Mouse (Mus musculus): ENCODE results near the gene Ccm2. TPM values are rescaled to one million over a fixed set of nuclear protein-coding genes. Genes with fewer than 3 reads are reported as not detected.

The Ccm2 gene
- polyA plus RNA-seq, 1 experiment: 60.8 TPM

DNA sequence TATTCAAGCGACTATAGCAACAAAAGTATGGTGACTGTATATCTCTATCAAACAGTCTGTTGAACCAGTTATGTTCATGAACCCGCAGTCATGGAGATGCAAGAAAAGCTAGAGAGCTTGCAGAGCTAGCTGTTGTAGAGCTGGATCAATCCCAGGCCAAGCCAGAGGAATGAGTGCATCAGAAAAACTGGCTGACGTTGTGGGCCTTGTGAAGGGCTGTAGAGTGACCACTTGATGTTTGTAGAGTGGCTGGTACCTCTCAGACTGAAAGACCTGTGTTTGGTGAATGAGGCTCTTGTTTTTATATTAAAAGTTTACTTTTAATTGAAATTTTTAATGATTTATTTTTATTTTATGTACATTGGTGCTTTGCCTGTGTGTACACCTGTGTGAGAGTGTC, 3.5 kb downstream of the Ccm2 start:
- H3K27me3 ChIP-seq (replicated peaks; ENCODE audit: control insufficient read depth, insufficient read depth, low read length): no peaks in the 10 kb centered on the region
- peaks cover 6% of the 10 kb centered on the region; the same call in 1 of the 2 replicates for H3K4me1 ChIP-seq (ENCODE audit: control insufficient read depth, insufficient read depth, low read length)
- DNase-seq: no peak
- TF ChIP-seq POLR2A (IDR thresholded peaks at IDR 0.05; ENCODE audit: low read depth, low read length) (no peak), CTCF (conservative IDR thresholded peaks at IDR 0.05; ENCODE audit: insufficient read depth, insufficient read length, low read depth, low read length) (no peak)
- H3K36me3 ChIP-seq (ENCODE audit: control insufficient read depth, insufficient read depth, low read length): no peaks in the 10 kb centered on the region
- 88% methylated on average over 3 of the region's 3 CpGs for WGBS
- H3K4me3 ChIP-seq (ENCODE audit: insufficient read depth, low read depth, low read length): no peak overlapping the region
- no peak overlapping the region for H3K27ac ChIP-seq (ENCODE audit: insufficient read depth, low read depth, low read length)

DNA sequence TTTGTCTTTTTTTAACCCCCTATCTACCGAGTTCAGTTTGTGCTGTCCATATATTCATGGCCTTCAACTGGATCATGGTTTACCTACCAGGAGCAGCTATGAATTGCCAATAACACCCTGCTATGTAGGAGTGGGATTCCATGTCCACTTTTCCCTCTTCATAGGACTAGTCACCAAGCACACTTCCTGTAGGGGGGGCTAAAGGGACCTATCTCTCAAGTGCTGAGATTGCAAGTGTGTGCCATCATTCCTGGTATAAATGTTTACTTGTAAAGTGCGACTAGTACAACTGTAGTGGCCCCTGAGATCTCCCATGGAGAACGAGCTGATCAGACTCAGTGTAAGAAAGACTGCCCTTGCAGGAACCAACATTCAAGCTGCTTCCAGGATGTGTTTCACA, 11.5 kb downstream of the Ccm2 start:
- Histone ChIP-seq H3K4me3 (ENCODE audit: insufficient read depth, low read depth, low read length) (no peak overlapping the region), H3K36me3 (ENCODE audit: control insufficient read depth, insufficient read depth, low read length) (no peaks in the 10 kb centered on the region), H3K27ac (ENCODE audit: insufficient read depth, low read depth, low read length) (no peak overlapping the region), H3K27me3 (replicated peaks; ENCODE audit: control insufficient read depth, insufficient read depth, low read length) (no peaks in the 10 kb centered on the region), H3K4me1 (ENCODE audit: control insufficient read depth, insufficient read depth, low read length) (0 out of 2 replicates have a peak, but pooled peaks cover 2% of the 10 kb centered on the region)
- DNase-seq: no peak
- TF ChIP-seq POLR2A (IDR thresholded peaks at IDR 0.05; ENCODE audit: low read depth, low read length) (no peak), CTCF (conservative IDR thresholded peaks at IDR 0.05; ENCODE audit: insufficient read depth, insufficient read length, low read depth, low read length) (no peak)
- 87% methylated on average over 3 of the region's 3 CpGs for whole genome bisulfite sequencing

- Histone ChIP-seq H3K27ac (ENCODE audit: insufficient read depth, low read depth, low read length) (no peak overlapping the region), H3K4me3 (ENCODE audit: insufficient read depth, low read depth, low read length) (no peak overlapping the region), H3K36me3 (ENCODE audit: control insufficient read depth, insufficient read depth, low read length) (no peaks in the 10 kb centered on the region), H3K27me3 (replicated peaks; ENCODE audit: control insufficient read depth, insufficient read depth, low read length) (no peaks in the 10 kb centered on the region), H3K4me1 (ENCODE audit: control insufficient read depth, insufficient read depth, low read length) (0 out of 2 replicates have a peak, but pooled peaks cover 2% of the 10 kb centered on the region)
- DNase-seq: no peak
- TF ChIP-seq CTCF (conservative IDR thresholded peaks at IDR 0.05; ENCODE audit: insufficient read depth, insufficient read length, low read depth, low read length): no peak
- no peak for TF ChIP-seq POLR2A (IDR thresholded peaks at IDR 0.05; ENCODE audit: low read depth, low read length)
- WGBS: 84% methylated on average over 2 of the region's 2 CpGs
Observed at GRCm38 (mm10) chr11:6559996-6560395, 13.3 kb downstream of the Ccm2 start.

DNA sequence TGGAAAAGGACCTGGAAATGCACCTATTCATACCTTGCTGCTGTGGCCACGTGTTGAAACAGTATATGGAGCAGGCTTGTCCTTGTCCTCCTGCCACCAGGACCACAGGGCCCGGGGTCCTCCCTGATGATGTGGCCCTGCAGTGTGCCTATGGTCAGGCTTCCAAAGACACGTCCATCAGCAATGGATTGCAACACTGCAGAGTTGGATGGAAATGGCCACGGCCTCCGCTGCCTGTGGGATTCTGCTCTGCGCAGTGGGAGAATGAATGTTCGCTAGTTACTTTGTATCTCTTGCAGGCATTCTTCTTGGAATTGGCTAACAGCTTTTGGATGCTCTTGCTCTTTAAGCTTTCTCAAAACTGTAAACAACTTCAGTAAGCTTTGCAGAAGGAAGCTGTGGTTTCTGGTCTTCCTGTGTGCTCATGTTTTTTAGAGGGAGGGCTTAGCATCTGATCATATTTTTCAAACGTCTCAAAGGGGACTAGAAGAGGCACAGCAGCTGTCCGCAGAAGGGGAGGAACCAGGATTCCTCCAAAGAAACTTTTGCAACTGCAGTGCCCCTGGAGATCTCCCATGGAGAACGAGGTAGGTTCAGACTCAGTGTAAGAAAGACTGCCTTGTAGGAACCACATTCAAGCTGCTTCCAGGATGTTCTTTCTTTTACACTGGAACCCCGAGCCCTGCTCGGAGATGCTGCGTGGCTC, 14.1 kb downstream of the Ccm2 start:
- Histone ChIP-seq H3K4me3 (ENCODE audit: insufficient read depth, low read depth, low read length) (peak overlapping the region; percentile 8; the same call in 1 of the 2 replicates), H3K27me3 (replicated peaks; ENCODE audit: control insufficient read depth, insufficient read depth, low read length) (no peaks in the 10 kb centered on the region), H3K36me3 (ENCODE audit: control insufficient read depth, insufficient read depth, low read length) (no peaks in the 10 kb centered on the region), H3K4me1 (ENCODE audit: control insufficient read depth, insufficient read depth, low read length) (0 out of 2 replicates have a peak, but pooled peaks cover 2% of the 10 kb centered on the region), H3K27ac (ENCODE audit: insufficient read depth, low read depth, low read length) (peak overlapping the region; percentile 71)
- peak; percentile 46 for DNase-seq
- TF ChIP-seq CTCF (conservative IDR thresholded peaks at IDR 0.05; ENCODE audit: insufficient read depth, insufficient read length, low read depth, low read length): no peak
- 70% methylated on average over 13 of the region's 13 CpGs for WGBS

DNA sequence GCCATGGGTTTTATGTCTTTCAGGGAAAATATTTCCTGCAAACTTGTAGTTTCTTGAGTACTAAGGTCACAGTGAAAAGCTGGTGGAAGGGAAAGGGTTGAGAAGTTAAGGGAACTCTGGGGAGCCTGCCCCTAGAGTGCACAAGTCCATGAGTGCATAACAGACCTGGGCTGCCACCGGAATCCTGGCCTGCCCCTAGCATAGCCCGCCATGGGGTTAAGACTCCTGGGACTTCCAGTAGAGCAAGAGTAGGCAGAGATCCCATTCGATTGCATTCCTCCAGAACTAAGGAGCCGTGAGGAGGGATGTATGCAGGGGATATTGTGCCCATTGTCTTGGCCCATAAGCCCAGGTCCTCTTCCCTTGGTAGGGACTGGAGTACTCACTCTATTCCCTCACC, 14.8 kb downstream of the Ccm2 start:
- Histone ChIP-seq H3K36me3 (ENCODE audit: control insufficient read depth, insufficient read depth, low read length) (no peaks in the 10 kb centered on the region), H3K4me3 (ENCODE audit: insufficient read depth, low read depth, low read length) (peak overlapping the region; percentile 8; the same call in 1 of the 2 replicates), H3K27ac (ENCODE audit: insufficient read depth, low read depth, low read length) (peak overlapping the region; percentile 63), H3K4me1 (ENCODE audit: control insufficient read depth, insufficient read depth, low read length) (0 out of 2 replicates have a peak, but pooled peaks cover 2% of the 10 kb centered on the region), H3K27me3 (replicated peaks; ENCODE audit: control insufficient read depth, insufficient read depth, low read length) (no peaks in the 10 kb centered on the region)
- DNase-seq: peak; percentile 28
- 65% methylated on average over 4 of the region's 4 CpGs for WGBS
- no peak for TF ChIP-seq POLR2A (IDR thresholded peaks at IDR 0.05; ENCODE audit: low read depth, low read length)

- Histone ChIP-seq H3K4me1 (ENCODE audit: control insufficient read depth, insufficient read depth, low read length) (0 out of 2 replicates have a peak, but pooled peaks cover 2% of the 10 kb centered on the region), H3K27ac (ENCODE audit: insufficient read depth, low read depth, low read length) (no peak overlapping the region), H3K4me3 (ENCODE audit: insufficient read depth, low read depth, low read length) (no peak overlapping the region), H3K36me3 (ENCODE audit: control insufficient read depth, insufficient read depth, low read length) (no peaks in the 10 kb centered on the region), H3K27me3 (replicated peaks; ENCODE audit: control insufficient read depth, insufficient read depth, low read length) (no peaks in the 10 kb centered on the region)
- no peak for DNase-seq
- WGBS: 83% methylated on average over 6 of the region's 6 CpGs
- TF ChIP-seq POLR2A (IDR thresholded peaks at IDR 0.05; ENCODE audit: low read depth, low read length): no peak
- no peak for TF ChIP-seq CTCF (conservative IDR thresholded peaks at IDR 0.05; ENCODE audit: insufficient read depth, insufficient read length, low read depth, low read length)
Observed at GRCm38 (mm10) chr11:6562359-6562758, 15.7 kb downstream of the Ccm2 start.

DNA sequence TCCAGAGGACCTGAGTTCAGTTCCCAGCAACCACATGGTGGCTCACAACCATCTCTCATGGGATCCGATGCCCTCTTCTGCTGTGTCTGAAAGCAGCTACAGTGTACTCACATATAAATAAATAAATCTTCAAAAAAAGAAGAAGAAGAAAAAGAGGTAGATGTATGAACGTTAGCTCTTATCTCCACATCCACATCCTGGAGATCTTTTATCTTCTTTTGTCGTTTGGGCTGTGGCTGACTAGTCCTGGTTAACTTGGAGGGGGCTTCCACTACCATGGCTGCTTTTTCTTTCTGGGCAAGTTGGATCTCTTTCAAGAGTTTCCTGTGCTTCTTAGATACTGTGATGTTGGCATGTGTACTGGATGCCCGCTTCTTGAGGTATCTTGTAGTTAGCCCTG, 16.5 kb downstream of the Ccm2 start:
- Histone ChIP-seq H3K27me3 (replicated peaks; ENCODE audit: control insufficient read depth, insufficient read depth, low read length) (no peaks in the 10 kb centered on the region), H3K27ac (ENCODE audit: insufficient read depth, low read depth, low read length) (no peak overlapping the region), H3K36me3 (ENCODE audit: control insufficient read depth, insufficient read depth, low read length) (no peaks in the 10 kb centered on the region), H3K4me1 (ENCODE audit: control insufficient read depth, insufficient read depth, low read length) (0 out of 2 replicates have a peak, but pooled peaks cover 2% of the 10 kb centered on the region), H3K4me3 (ENCODE audit: insufficient read depth, low read depth, low read length) (no peak overlapping the region)
- 85% methylated on average over 4 of the region's 4 CpGs for WGBS
- TF ChIP-seq POLR2A (IDR thresholded peaks at IDR 0.05; ENCODE audit: low read depth, low read length) (no peak), CTCF (conservative IDR thresholded peaks at IDR 0.05; ENCODE audit: insufficient read depth, insufficient read length, low read depth, low read length) (no peak)
- no peak for DNase-seq

All from kidney, adult 2 months (tissue).